Mouse (Mus musculus): Measurements from ENCODE around the gene Gm7792.
"Not testable (repeated sequence)": the region's sequence is repeated elsewhere in the genome, so short reads cannot be mapped to it uniquely, and the experiment has no call there.

Gene Gm7792

GRCm38 (mm10) chr5:93843476-93843875 is at the start of gene Gm7792:
Gene Gm7792 (plus strand): TSS chr5:93843776.
- not testable (repeated sequence) for DNase-seq (ENCODE audit: low spot score in 2 of 2)

Data from urinary bladder, postnatal 4 days (tissue).